Mouse (Mus musculus) heart, embryonic 14.5 days (tissue): ENCODE data around the gene Dnmbp. TPM values are rescaled to one million over a fixed set of nuclear protein-coding genes. Genes with fewer than 3 reads are reported as not detected.

Source experiments
- ATAC-seq: fragments of 200-750 bp; cut with Nextera tagmentation; 2 replicates; pipeline ENCODE4 v1.8.0; 2017; ENCODE audit warnings: low read depth, moderate TSS enrichment; ENCODE audit not compliant: insufficient number of reproducible peaks, insufficient read depth, low FRiP score
- H3K27ac ChIP-seq, 2 experiments: fragments of 200-500 bp in 1 of 2; fragments of 300-500 bp in 1 of 2; sonication (generic) in 1 of 2; replicated peaks in 1 of 2; 2 replicates each; pipeline ENCODE4 v1.5.1; 2012 to 2014; ENCODE audit warnings: low read depth in 2 of 2, low read length in 2 of 2, control low read depth in 1 of 2, mild to moderate bottlenecking in 1 of 2, mixed read lengths in 1 of 2; ENCODE audit not compliant: control insufficient read depth in 1 of 2, insufficient read depth in 1 of 2
- H3K27me3 ChIP-seq: fragments of 300-500 bp; sonication (generic); 2 replicates; pipeline ENCODE4 v1.6.1; 2014; ENCODE audit warnings: mild to moderate bottlenecking, low read length, control low read depth; ENCODE audit not compliant: control insufficient read depth, insufficient read depth
- H3K36me3 ChIP-seq: fragments of 300-500 bp; sonication (generic); 2 replicates; pipeline ENCODE4 v1.6.1; 2014; ENCODE audit warnings: mild to moderate bottlenecking, control low read depth, low read length, mixed read lengths; ENCODE audit not compliant: control insufficient read depth, insufficient read depth
- H3K4me1 ChIP-seq, 2 experiments: fragments of 200-500 bp in 1 of 2; fragments of 300-500 bp in 1 of 2; sonication (generic) in 1 of 2; 2 replicates each; pipeline ENCODE4 v1.6.1; 2012 to 2014; ENCODE audit warnings: low read length in 2 of 2, control low read depth in 1 of 2, mixed read lengths in 1 of 2; ENCODE audit not compliant: control insufficient read depth in 2 of 2, insufficient read depth in 2 of 2
- H3K4me2 ChIP-seq: fragments of 300-500 bp; sonication (generic); 2 replicates; pipeline ENCODE4 v1.6.1; 2014; ENCODE audit warnings: mild to moderate bottlenecking, low read length
- H3K4me3 ChIP-seq, 2 experiments: fragments of 200-500 bp in 1 of 2; fragments of 300-500 bp in 1 of 2; sonication (generic) in 1 of 2; 2 replicates each; pipeline ENCODE4 v1.5.1; 2012 to 2014; ENCODE audit warnings: low read length in 2 of 2, mild to moderate bottlenecking in 2 of 2, control low read depth in 1 of 2, low read depth in 1 of 2, moderate library complexity in 1 of 2; ENCODE audit not compliant: control insufficient read depth in 1 of 2, insufficient read depth in 1 of 2
- H3K9ac ChIP-seq: fragments of 300-500 bp; sonication (generic); 2 replicates; pipeline ENCODE4 v1.6.1; 2014; ENCODE audit warnings: mild to moderate bottlenecking, low read length
- H3K9me3 ChIP-seq: fragments of 300-500 bp; sonication (generic); 2 replicates; pipeline ENCODE4 v1.6.1; 2016; ENCODE audit warnings: low read length, control low read depth; ENCODE audit not compliant: control insufficient read depth
- WGBS: fragments of 180-500 bp; shearing (Covaris S2); extraction: QIAGEN DNeasy Blood & Tissue Kit; methylation state at CpG from one replicate; pipeline ENCODE4 v1.1.7; 2014; 5-methylcytosine and 5-hydroxymethylcytosine counted together
- polyA plus RNA-seq: library from polyadenylated mRNA; unstranded; fragments of >200 nt; fragmentation: Nextera tagmentation; extraction: Ambion mirVana; gene quantifications from 2 replicates; pipeline ENCODE4 v1.2.1, GENCODE M21; 2014

Gene Dnmbp
- polyA plus RNA-seq, 1 experiment from 2014 or later = 9.8 TPM

GRCm38 (mm10) chr19:43850026-43850425, 90.0 kb downstream of the Dnmbp start:
- no peak overlapping the region for H3K4me2 ChIP-seq
- H3K4me1 ChIP-seq = no peaks in the 10 kb centered on the region
- no peak for ATAC-seq
- H3K9me3 ChIP-seq = no peaks in the 10 kb centered on the region
- no peaks in the 10 kb centered on the region for H3K27me3 ChIP-seq
- peaks cover 94% of the 10 kb centered on the region for H3K36me3 ChIP-seq
- H3K27ac ChIP-seq = no peak overlapping the region
- H3K4me3 ChIP-seq = no peak overlapping the region
- 84% methylated on average over 11 of the region's 11 CpGs for WGBS
- H3K9ac ChIP-seq = no peak overlapping the region

GRCm38 (mm10) chr19:43847966-43848365, 92.0 kb downstream of the Dnmbp start:
- Histone ChIP-seq H3K4me1 (no peaks in the 10 kb centered on the region), H3K9ac (no peak overlapping the region), H3K36me3 (peaks cover 78% of the 10 kb centered on the region), H3K9me3 (no peaks in the 10 kb centered on the region), H3K4me2 (no peak overlapping the region), H3K4me3 (no peak overlapping the region), H3K27me3 (no peaks in the 10 kb centered on the region), H3K27ac (no peak overlapping the region)
- WGBS = 93% methylated on average over 15 of the region's 15 CpGs
- no peak for ATAC-seq

- Histone ChIP-seq H3K4me3 (no peak overlapping the region), H3K27me3 (no peaks in the 10 kb centered on the region), H3K27ac (no peak overlapping the region), H3K9ac (no peak overlapping the region), H3K4me2 (no peak overlapping the region), H3K9me3 (no peaks in the 10 kb centered on the region), H3K4me1 (no peaks in the 10 kb centered on the region), H3K36me3 (peaks cover 72% of the 10 kb centered on the region)
- no peak for ATAC-seq
- 90% methylated on average over 15 of the region's 15 CpGs for WGBS
Measured at GRCm38 (mm10) chr19:43847056-43847455, 92.9 kb downstream of the Dnmbp start.

GRCm38 (mm10) chr19:43845331-43845908, 94.6 kb downstream of the Dnmbp start:
- ATAC-seq = no peak
- 57% methylated on average over 7 of the region's 7 CpGs for WGBS
- Histone ChIP-seq H3K9ac (no peak overlapping the region), H3K27me3 (no peaks in the 10 kb centered on the region), H3K4me2 (no peak overlapping the region), H3K27ac (no peak overlapping the region), H3K4me1 (no peaks in the 10 kb centered on the region), H3K9me3 (no peaks in the 10 kb centered on the region), H3K36me3 (peaks cover 56% of the 10 kb centered on the region), H3K4me3 (no peak overlapping the region)

- Histone ChIP-seq H3K27ac (no peak overlapping the region), H3K27me3 (no peaks in the 10 kb centered on the region), H3K4me3 (no peak overlapping the region), H3K9me3 (no peaks in the 10 kb centered on the region), H3K4me2 (no peak overlapping the region), H3K9ac (no peak overlapping the region), H3K4me1 (no peaks in the 10 kb centered on the region), H3K36me3 (peaks cover 33% of the 10 kb centered on the region)
- 81% methylated on average over 9 of the region's 9 CpGs for WGBS
- ATAC-seq = no peak
Measured at GRCm38 (mm10) chr19:43843184-43843583, 96.8 kb downstream of the Dnmbp start.

- WGBS = 27% methylated on average over 21 of the region's 21 CpGs
- no peak overlapping the region for H3K27ac ChIP-seq
- H3K36me3 ChIP-seq = no peaks in the 10 kb centered on the region
- no peaks in the 10 kb centered on the region for H3K4me1 ChIP-seq
- no peaks in the 10 kb centered on the region for H3K9me3 ChIP-seq
- no peak overlapping the region for H3K4me3 ChIP-seq
- no peak overlapping the region for H3K9ac ChIP-seq
- ATAC-seq = no peak
- H3K4me2 ChIP-seq = no peak overlapping the region
- peaks cover 3% of the 10 kb centered on the region for H3K27me3 ChIP-seq
Measured at GRCm38 (mm10) chr19:43832425-43833069, 107.4 kb downstream of the Dnmbp start.

- Histone ChIP-seq H3K27me3 (peaks cover 3% of the 10 kb centered on the region), H3K4me2 (no peak overlapping the region)
- ATAC-seq = no peak
Measured at GRCm38 (mm10) chr19:43826855-43827254, 113.1 kb downstream of the Dnmbp start.

More at GRCm38 (mm10) chr19:43826855-43827254, 113.1 kb downstream of the Dnmbp start:
- no peak overlapping the region for H3K4me3 ChIP-seq
- H3K4me1 ChIP-seq = no peaks in the 10 kb centered on the region
- H3K27ac ChIP-seq = no peak overlapping the region
- no peaks in the 10 kb centered on the region for H3K9me3 ChIP-seq
- H3K9ac ChIP-seq = no peak overlapping the region
- no peaks in the 10 kb centered on the region for H3K36me3 ChIP-seq
- WGBS = 70% methylated on average over 8 of the region's 8 CpGs
